Mouse (Mus musculus) bone marrow macrophage, adult 2 months (primary cell): ENCODE results near the gene Csf1. TPM values are rescaled to one million over a fixed set of nuclear protein-coding genes. Genes with fewer than 3 reads are reported as not detected.
"Not testable (repeated sequence)": the region's sequence is repeated elsewhere in the genome, so short reads cannot be mapped to it uniquely, and the experiment has no call there.

ENCODE experiments used
- H3K27ac ChIP-seq: 2 replicates; pipeline ENCODE4 v1.5.1; 2012; ENCODE audit warnings: low read depth, low read length; ENCODE audit not compliant: insufficient read depth
- H3K4me1 ChIP-seq: 2 replicates; pipeline ENCODE4 v1.6.1; 2012; ENCODE audit warnings: low read length; ENCODE audit not compliant: control insufficient read depth, insufficient read depth
- H3K4me3 ChIP-seq: 2 replicates; pipeline ENCODE4 v1.5.1; 2012; ENCODE audit warnings: mild to moderate bottlenecking, low read length, moderate library complexity; ENCODE audit not compliant: insufficient read depth
- CTCF ChIP-seq: IDR thresholded peaks from 2 replicates; pipeline ENCODE4 v1.5.1; 2012; ENCODE audit warnings: low read depth, mild to moderate bottlenecking, low read length, moderate library complexity
- POLR2A ChIP-seq: IDR thresholded peaks from 2 replicates; pipeline ENCODE4 v1.6.1; 2012; ENCODE audit warnings: mild to moderate bottlenecking, low read depth, low read length, borderline replicate concordance
- polyA plus RNA-seq: library from polyadenylated mRNA; stranded (reverse); fragments of >200 nt; gene quantifications from 2 replicates; pipeline ENCODE4 v1.2.4, GENCODE M21; 2012; ENCODE audit not compliant: missing spikeins, insufficient read depth, insufficient read length

Gene Csf1
- polyA plus RNA-seq, 1 experiment: 7.6 TPM

DNA sequence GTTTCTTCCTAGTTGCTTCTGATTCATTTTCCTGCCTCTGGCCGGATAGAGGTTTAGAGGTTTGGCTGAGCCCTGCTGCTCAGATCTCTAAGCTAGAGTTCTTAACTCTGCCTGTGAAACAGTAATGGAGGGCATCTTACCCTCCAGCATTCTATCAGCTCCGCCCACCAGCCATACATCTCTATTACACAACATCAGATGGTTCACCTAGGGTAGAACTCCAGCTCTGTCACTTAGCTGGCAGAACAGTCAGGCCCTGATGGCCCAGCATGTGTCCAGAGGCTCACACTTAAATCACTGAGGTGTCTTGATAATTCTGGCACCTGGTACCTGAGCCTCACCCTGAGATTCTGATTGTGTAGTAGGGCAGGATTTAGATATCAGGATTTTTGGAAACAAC is 20.3 kb downstream of the Csf1 start:
- no peak for TF ChIP-seq CTCF
- TF ChIP-seq POLR2A: no peak
- Histone ChIP-seq H3K4me3 (no peak overlapping the region), H3K27ac (no peak overlapping the region), H3K4me1 (peaks cover 2% of the 10 kb centered on the region; the same call in 1 of the 2 replicates)

DNA sequence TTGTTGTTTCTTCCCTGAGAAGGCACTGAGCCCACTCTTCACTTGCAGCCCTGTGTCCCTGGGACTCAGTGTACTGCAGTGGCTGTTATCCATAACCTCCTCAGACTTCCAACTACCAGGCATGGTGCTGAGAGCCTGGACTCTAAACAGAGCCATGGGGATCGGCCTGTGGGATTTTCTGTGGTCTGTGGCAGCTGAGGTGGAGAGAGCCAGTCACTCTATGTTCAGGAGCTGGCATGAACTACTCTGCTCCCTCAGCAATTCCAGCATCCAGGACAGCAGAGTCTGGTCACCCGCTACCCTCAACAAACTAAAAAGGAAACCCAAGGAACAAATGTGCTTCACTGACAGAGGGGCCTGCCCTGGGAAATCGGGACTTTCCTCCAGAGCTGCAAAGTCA is 20.8 kb downstream of the Csf1 start:
- Histone ChIP-seq H3K4me3 (no peak overlapping the region), H3K4me1 (peaks cover 2% of the 10 kb centered on the region; the same call in 1 of the 2 replicates), H3K27ac (no peak overlapping the region)
- no peak for TF ChIP-seq POLR2A
- TF ChIP-seq CTCF: no peak

DNA sequence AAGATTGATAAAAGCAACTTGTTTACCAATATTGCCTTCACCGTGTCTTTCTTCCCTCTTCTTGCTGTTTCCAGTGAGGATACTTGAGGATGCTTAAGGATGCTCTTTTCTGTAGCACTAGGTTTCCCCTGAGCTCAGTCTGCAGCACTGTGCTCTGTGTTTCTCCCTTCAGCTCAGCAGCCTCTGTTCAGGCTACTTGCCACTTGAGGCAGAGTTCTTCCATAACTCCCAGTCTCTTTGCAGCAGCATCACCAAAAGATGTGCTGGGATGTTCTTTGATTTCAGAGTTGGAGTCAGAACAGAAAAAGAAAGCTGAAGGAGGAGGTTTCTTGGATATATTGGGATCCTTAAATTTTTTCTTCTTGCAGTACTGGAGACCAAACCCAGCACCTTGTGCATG is 21.6 kb downstream of the Csf1 start:
- Histone ChIP-seq H3K27ac (no peak overlapping the region), H3K4me1 (peaks cover 2% of the 10 kb centered on the region; the same call in 1 of the 2 replicates), H3K4me3 (no peak overlapping the region)
- TF ChIP-seq CTCF: no peak
- no peak for TF ChIP-seq POLR2A

DNA sequence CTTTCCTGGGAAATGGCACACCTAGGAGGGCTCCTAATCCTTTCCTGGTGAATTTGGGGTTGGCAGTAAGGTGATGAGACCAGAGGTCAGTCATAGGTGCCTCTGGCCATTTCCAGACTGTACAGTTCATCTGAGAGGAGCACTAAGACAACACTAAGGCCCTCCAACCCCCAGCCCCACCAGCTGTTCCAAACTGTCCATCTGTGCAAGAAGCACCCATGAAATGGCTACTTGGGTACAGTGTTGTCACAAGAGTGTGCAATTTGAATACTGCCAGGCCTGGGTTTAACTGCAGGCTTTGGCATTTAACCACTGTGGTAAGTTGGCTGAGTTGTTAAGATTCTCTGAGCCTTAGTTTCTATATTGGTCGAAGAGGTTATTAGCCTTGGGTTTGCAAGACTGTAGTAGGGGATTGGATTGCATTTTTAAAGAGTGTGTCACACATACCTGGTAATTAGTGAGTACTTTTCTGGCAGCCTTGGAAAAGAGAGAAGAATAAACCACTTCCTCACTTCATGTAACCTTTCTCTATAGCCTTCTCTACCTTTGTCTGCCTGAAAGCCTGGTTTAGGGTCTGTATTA is 22.6 kb downstream of the Csf1 start:
- Histone ChIP-seq H3K4me1 (0 out of 2 replicates have a peak, but pooled peaks cover 2% of the 10 kb centered on the region), H3K4me3 (no peak overlapping the region), H3K27ac (no peak overlapping the region)
- TF ChIP-seq CTCF (no peak), POLR2A (no peak)

DNA sequence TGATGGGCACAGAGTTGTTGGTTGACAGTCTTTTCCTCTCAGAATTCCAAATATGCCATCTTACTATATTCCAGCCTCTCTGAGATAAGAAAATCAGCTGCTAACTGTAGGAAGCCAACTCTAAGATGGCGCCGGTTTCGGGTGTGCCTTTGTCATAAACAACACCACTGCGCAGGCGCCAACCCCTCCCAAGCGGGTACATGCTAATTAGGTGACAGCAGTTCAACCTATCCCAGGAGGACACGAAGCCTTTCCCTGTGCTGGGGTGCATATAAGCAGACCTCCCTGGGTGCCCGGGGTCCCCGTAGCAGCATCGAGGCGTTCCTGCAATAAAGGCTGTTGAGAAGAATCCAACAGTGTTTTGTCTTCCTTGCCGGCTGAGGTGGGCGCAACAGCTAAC is 24.6 kb downstream of the Csf1 start:
- not testable (repeated sequence) for H3K4me1 ChIP-seq, H3K27ac ChIP-seq

DNA sequence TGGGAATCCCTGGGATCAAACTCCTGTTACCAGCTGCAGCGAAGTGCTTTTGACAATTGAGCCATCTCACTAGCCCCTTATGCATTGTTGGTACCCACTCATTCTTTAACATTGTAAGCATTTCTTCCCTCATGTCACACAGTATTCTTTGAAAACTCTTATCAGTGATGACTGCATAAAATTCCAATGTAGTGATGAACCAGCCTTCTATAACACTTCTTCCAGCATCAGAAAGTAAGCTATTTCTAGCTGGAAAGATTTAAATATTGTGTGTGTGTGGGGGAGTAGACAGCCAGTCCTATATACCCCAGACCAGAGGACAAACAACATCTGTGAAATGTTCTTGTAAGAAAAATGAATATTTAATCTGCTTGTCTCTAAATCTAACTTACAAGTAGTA is 26.9 kb downstream of the Csf1 start:
- TF ChIP-seq CTCF: no peak
- no peak for TF ChIP-seq POLR2A
- no peak overlapping the region for H3K4me3 ChIP-seq
- no peak overlapping the region for H3K27ac ChIP-seq
- H3K4me1 ChIP-seq: peaks cover 3% of the 10 kb centered on the region; the same call in 1 of the 2 replicates

More for the DNA sequence above, 24.6 kb downstream of the Csf1 start:
- H3K4me3 ChIP-seq: not testable (repeated sequence)

DNA sequence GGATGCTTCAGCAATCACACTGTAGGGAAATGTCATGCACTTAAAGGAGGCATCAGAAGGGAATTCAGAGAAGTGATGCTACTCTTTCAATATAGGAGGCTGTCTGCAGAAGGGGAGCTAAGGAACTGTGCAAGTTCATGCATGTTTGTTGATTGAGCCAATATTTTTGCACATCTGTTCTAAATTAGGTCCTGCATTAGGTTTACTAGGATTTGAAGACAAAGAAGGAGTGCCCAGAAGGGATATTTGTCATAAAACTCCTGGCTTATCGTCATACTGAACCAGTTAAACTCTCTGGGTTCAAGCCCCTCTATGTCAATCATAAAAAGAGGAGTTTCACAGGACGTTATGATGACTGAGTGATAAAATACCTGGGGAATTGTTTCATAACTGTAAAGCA is 30.0 kb downstream of the Csf1 start:
- TF ChIP-seq CTCF (no peak), POLR2A (no peak)
- Histone ChIP-seq H3K4me3 (no peak overlapping the region), H3K4me1 (peaks cover 3% of the 10 kb centered on the region; the same call in 1 of the 2 replicates), H3K27ac (no peak overlapping the region)

DNA sequence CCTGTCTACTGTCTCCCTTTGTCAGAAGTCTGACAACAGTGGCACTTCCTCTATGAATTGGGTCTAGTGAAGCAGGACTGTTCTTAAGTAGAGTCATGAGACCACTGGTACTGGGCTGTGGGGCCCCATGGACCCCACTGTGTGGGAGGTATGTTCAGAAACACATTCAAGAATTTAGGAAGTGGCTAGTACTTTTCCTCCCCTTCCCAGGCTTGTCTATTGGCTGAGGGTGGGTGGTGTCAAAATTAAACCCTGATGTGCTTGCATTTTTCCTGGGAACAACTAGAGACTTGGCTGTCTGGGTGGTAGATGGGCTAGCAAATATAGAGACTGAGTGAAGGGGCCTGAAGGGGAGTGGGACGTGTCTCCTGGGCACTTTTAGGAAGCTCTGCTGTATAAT is 31.8 kb downstream of the Csf1 start:
- H3K27ac ChIP-seq: no peak overlapping the region
- H3K4me1 ChIP-seq: peaks cover 3% of the 10 kb centered on the region; the same call in 1 of the 2 replicates
- no peak overlapping the region for H3K4me3 ChIP-seq
- TF ChIP-seq POLR2A (no peak), CTCF (no peak)

DNA sequence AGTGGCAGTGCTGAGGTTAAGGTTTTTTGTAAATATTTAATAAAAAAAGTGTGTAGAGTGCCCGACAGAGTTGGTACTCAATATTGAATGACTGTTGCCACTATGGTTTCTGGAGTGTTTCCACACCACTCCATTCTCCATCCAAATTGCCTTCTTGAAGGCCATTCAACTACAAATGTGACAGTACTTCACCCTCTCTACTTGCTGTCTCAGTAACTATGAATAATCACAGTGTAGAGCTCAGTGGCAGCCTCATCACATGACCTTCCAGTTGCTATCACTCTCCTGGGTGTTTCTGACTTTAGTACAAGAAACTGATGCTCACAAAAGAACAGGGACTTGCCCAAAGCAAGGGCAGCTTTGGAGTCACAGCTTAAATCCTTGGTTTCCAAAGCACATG is 44.3 kb downstream of the Csf1 start:
- Histone ChIP-seq H3K4me1 (no peaks in the 10 kb centered on the region), H3K27ac (no peak overlapping the region), H3K4me3 (no peak overlapping the region)
- TF ChIP-seq CTCF (no peak), POLR2A (no peak)

DNA sequence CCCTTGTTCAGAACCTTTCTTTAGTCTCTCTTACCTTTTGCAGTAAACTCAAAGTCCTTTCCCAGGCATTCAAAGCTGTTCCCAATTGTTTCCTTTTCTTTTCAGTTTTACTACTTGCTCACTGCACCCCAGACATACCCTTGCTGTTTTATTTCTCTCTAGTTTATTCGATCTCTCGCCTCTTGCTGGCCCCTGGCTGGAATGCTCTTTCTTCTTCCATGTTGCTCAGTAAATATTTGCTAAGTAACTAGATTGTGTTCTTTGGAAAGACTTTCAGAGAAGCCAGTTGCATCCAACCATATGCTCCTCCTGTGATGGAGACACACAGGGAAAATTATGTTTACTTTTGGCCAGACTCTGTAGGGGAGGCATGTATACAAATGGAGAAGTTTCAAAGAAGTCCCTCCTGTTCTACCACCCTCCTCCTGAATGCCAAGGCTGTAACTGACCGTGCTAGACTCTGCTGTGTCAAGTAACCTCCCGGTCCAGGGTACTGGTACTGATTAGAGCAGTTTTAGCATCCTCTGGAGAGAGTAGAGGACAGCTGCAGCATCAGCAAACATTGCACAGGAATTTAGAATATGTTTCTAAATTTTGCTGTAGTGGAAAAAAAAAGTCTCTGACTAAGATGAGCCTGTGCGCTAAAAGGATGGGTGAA is 45.9 kb downstream of the Csf1 start:
- Histone ChIP-seq H3K4me1 (no peaks in the 10 kb centered on the region), H3K4me3 (no peak overlapping the region), H3K27ac (no peak overlapping the region)
- TF ChIP-seq CTCF (no peak), POLR2A (no peak)
